Mouse (Mus musculus) urinary bladder, postnatal 4 days (tissue): ENCODE results near the gene Sec1.
A peak's percentile ranks its signal among the peaks of the same experiment; 100 is the strongest.
"Not testable (repeated sequence)": the region's sequence is repeated elsewhere in the genome, so short reads cannot be mapped to it uniquely, and the experiment has no call there.

Experiments used
- DNase-seq, 2 experiments: peaks; one replicate each; pipeline ENCODE4 v3.0.0; 2021 to 2022; ENCODE audit warnings: low spot score in 2 of 2

Gene Sec1

DNA sequence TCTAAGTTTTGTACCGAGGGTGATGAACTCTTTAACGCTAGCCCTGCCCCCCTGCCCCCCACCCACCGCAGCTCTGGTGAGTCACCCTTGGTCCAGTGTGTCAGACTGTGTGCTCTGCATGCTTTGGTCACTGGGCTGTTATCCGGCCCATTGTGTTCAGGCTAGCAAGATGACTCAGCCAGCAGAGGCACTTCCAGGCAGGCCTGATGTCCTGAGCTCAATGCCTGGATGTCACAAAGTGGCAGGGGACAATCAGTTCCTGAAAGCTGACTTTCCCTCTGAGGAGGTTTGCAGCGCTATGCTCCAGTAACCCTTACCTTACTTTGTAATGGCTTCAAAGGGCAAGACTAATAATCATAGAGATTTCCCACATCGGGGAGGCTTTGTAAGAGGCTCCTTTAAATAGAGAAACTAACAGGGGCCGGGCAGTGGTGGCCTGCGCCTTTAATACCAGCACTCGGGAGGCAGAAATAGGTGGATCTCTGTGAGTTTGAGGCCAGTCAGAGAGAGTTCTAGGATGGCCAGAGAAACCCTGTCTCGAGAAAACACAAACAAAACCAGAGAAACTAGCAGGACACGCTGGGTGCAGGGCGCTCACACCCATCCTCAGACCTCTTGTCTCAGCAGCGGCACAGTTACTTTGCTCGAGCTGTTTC is 14.1 kb downstream of the Sec1 start:
- DNase-seq, result no peak

- DNase-seq, result no peak
Observed at GRCm38 (mm10) chr7:45678513-45678912, 15.7 kb downstream of the Sec1 start.

- no peak for DNase-seq
Observed at GRCm38 (mm10) chr7:45677627-45678295, 16.4 kb downstream of the Sec1 start.

GRCm38 (mm10) chr7:45668921-45669320 is 25.3 kb downstream of the Sec1 start:
- no peak for DNase-seq

- DNase-seq, result no peak
Observed at GRCm38 (mm10) chr7:45667761-45668160, 26.4 kb downstream of the Sec1 start.

- no peak for DNase-seq
Observed at GRCm38 (mm10) chr7:45666161-45666560, 28.0 kb downstream of the Sec1 start, which contains the start of gene Fut2. Gene Fut2 (minus strand): TSS chr7:45666394.

GRCm38 (mm10) chr7:45665303-45666138 is 28.7 kb downstream of the Sec1 start:
- DNase-seq, result no peak

DNA sequence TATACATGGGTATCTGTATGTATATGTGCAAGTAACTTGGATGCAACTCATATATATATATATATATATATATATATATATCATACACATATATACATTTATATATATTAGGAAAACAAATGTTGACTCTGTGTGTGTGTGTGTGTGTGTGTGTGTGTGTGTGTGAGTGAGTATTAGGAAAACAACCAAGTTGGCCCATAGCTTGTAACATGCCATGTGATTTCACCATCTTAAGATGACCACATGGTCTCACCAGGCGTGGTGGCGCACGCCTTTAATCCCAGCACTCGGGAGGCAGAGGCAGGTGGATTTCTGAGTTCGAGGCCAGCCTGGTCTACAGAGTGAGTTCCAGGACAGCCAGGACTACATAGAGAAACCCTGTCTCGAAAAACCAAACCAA is 32.5 kb downstream of the Sec1 start:
- not testable (repeated sequence) for DNase-seq

DNA sequence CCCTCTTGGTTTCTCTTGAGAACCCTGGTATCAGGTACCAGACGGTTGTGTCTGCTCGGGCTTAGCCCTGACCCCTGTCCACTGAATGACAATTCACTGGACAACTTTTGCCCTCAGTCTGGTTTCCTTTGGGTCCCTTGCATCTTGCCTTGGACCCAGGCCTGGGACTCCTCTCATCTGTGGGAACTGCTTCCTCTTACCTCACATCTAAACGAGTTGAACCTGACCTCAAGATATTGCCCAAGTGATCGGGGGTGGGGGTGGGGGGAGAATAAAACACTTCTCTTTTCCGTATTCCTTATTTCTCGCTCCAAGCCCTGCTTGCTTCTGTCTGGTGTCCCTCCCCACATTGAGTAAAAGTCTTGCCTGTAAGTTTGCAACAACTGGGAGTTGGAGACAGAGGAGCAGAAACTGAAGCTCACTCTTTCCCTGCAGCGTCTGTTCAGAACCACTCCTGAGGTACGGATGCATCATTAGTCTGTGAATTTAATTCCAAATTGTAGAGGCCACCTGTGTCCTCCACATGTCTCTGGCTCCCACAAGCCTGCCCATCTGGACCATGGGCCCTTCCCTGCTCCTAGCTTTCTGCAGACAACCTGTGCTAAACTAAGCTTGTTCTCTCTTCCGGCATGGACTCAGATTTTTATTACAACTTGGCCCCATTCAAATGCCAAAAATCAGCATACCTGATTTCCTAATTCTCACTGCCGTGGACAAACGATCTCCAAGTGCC is 33.3 kb downstream of the Sec1 start:
- no peak for DNase-seq

DNA sequence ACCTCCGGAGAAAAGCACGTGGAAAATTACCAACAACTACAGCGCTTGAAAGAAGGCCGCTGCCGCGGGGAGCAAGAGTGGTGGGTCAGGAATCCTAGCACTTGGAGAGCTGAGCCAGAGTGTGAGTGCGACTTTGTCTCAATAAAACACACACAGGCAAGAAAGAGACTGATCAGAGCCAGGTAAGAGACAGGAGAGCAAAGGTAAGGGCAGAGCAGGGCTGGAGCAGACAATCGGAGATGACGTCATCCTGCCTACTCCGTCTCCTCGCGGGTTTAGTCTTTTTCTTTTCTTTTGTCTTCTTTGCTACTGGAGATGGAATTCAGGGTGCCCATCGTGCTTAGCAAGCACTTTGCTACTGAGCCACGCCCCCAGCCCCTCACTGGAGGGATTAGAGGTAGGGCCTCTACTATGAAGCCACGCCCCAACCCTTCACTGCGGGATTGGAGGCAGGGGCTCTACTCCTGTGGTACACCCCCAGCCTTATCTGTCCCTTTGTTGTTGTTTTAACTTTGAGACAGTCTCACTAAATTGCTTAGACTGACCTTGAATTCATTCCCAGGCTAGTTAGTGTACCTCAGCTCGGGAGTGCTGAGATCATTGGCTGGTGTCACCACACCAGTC is 39.7 kb downstream of the Sec1 start:
- DNase-seq, result no peak

GRCm38 (mm10) chr7:45650484-45650883 is 43.7 kb downstream of the Sec1 start:
- DNase-seq, result not testable (repeated sequence)

DNA sequence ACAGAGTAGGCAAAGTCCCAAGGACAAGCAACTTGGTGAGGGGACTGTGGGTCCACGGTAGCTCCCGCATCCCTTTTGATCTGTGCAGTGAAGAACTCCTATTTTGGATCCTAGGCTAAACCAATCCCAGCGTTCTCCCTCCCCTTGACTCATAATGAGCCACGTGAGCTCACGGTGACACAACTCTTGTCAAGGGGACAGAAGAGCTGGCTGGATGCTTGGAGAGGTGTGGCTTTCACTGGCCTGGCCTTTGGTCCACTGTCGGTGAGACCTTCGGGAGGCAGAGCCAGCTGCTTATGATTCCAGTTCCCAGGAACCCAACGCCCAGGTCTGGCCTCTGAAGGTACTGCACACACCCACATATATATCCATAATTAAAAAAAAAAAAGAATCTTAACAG is 44.9 kb downstream of the Sec1 start:
- no peak for DNase-seq

DNA sequence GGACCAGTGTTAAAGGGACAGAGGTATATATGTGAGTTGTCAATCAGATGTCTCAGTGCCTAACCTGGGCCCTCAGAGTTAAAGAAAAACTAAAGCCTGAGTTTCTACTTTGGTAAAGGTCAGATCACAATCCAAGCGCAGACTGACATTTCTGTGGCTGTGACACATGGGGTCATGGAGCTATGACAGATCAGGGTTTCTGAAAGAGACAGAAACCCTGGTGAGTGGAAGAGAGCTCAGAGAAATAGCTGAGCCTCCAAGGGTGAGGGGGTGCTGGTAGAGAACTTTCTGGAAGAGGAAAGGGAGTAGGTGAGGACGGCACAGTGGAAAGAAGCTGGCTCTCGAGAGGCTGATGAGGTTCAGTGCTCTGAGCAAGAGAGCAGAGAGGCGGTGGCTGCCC is 47.5 kb downstream of the Sec1 start:
- DNase-seq, result no peak

DNA sequence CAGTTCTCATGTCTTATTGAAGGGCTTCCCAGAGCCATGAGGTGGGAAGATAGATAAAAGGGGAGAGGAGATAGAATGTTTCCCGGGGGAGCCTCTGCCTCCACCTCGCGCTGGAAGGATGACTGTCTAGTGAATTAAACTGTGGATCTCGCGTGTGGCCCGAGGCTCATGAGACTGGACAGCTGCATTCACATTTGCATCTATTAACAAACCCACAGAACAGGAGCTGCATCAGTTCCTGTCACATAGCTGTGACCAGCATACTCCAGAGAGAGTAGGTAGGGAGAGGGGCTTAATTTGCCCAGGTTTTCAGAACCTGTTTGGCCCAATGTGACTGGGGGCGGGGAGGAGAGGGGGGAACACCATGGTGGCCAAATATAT is 48.6 kb downstream of the Sec1 start:
- no peak for DNase-seq

- no peak for DNase-seq
Observed at GRCm38 (mm10) chr7:45644872-45645590, 49.2 kb downstream of the Sec1 start.

DNA sequence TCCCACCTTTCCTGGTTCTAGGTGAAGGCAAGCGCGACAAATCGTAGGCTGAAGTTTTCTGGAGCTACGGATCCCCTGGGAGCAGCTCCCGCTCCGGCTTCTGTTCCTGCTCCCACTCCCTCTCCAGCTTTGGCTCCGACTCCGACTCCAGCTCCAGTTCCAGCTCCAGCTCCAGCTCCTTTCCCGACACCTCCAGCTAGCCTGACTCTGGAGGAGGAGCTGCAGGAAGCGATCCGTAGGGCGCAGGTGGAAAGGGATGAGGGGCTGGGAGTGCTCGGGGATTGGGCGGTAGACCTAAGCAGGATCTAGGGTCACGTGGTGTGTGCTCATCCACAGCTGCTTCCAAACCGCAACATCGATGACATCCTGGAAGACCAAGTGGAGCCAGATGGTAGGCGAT is 50.0 kb downstream of the Sec1 start:
- no peak for DNase-seq

GRCm38 (mm10) chr7:45643441-45644178 is 50.6 kb downstream of the Sec1 start:
- DNase-seq, result peak; percentile 94 to 97

- no peak for DNase-seq
Observed at GRCm38 (mm10) chr7:45642503-45643255, 51.5 kb downstream of the Sec1 start.

- DNase-seq, result no peak
Observed at GRCm38 (mm10) chr7:45642083-45642482, 52.1 kb downstream of the Sec1 start.
